Mouse (Mus musculus) cortical plate, adult 2 months (tissue): ENCODE results near the gene Hhat. TPM values are rescaled to one million over a fixed set of nuclear protein-coding genes. Genes with fewer than 3 reads are reported as not detected.

Source experiments
- H3K27ac ChIP-seq: fragments of 200-500 bp; 2 replicates; pipeline ENCODE4 v1.5.1; 2012; ENCODE audit warnings: low read length, control low read depth, inconsistent platforms; ENCODE audit not compliant: insufficient read depth
- H3K4me1 ChIP-seq: fragments of 200-500 bp; 2 replicates; pipeline ENCODE4 v1.6.1; 2011; ENCODE audit warnings: low read length; ENCODE audit not compliant: control insufficient read depth, insufficient read depth
- H3K4me3 ChIP-seq: fragments of 200-500 bp; 2 replicates; pipeline ENCODE4 v1.5.1; 2011; ENCODE audit warnings: mild to moderate bottlenecking, low read length, control low read depth; ENCODE audit not compliant: insufficient read depth
- CTCF ChIP-seq: fragments of 200-500 bp; IDR thresholded peaks from 2 replicates; pipeline ENCODE4 v1.5.1; 2011; ENCODE audit warnings: mild to moderate bottlenecking, control low read depth, low read length; ENCODE audit not compliant: insufficient read depth; ENCODE audit errors: extremely low read depth
- POLR2A ChIP-seq: fragments of 200-500 bp; IDR thresholded peaks from 2 replicates; pipeline ENCODE4 v1.6.1; 2011; ENCODE audit warnings: mild to moderate bottlenecking, low read length, control low read depth; ENCODE audit not compliant: insufficient read depth; ENCODE audit errors: extremely low read depth
- polyA plus RNA-seq: library from polyadenylated mRNA; depleted of rRNA; stranded (reverse); fragments of >200 nt; gene quantifications from 2 replicates; pipeline ENCODE4 v1.2.3, GENCODE M21; 2012

The Hhat gene
- polyA plus RNA-seq, 1 experiment, result 0.98 TPM

- Histone ChIP-seq H3K4me1 (no peaks in the 10 kb centered on the region), H3K4me3 (no peak overlapping the region), H3K27ac (no peak overlapping the region)
- TF ChIP-seq CTCF, result no peak
- no peak for TF ChIP-seq POLR2A
These were observed 107.9 kb downstream of the Hhat start for GRCm38 (mm10) chr1:192663092-192663491.

GRCm38 (mm10) chr1:192661612-192662011 lies 109.4 kb downstream of the Hhat start:
- no peak overlapping the region for H3K4me3 ChIP-seq
- TF ChIP-seq CTCF (no peak), POLR2A (no peak)
- H3K27ac ChIP-seq, result no peak overlapping the region
- no peaks in the 10 kb centered on the region for H3K4me1 ChIP-seq

- Histone ChIP-seq H3K4me1 (no peaks in the 10 kb centered on the region), H3K4me3 (no peak overlapping the region), H3K27ac (no peak overlapping the region)
- TF ChIP-seq POLR2A, result no peak
- no peak for TF ChIP-seq CTCF
These were observed 113.6 kb downstream of the Hhat start for GRCm38 (mm10) chr1:192657417-192657816.

- 0 out of 2 replicates have a peak, but pooled peaks cover 1% of the 10 kb centered on the region for H3K4me1 ChIP-seq
- no peak for TF ChIP-seq POLR2A
- TF ChIP-seq CTCF, result peak; percentile 20; the same call in 1 of the 2 replicates
- no peak overlapping the region for H3K4me3 ChIP-seq
- no peak overlapping the region for H3K27ac ChIP-seq
These were observed 118.9 kb downstream of the Hhat start for GRCm38 (mm10) chr1:192651981-192652605.

- Histone ChIP-seq H3K4me1 (0 out of 2 replicates have a peak, but pooled peaks cover 1% of the 10 kb centered on the region), H3K4me3 (no peak overlapping the region), H3K27ac (no peak overlapping the region)
- TF ChIP-seq CTCF (no peak), POLR2A (no peak)
These were observed 120.4 kb downstream of the Hhat start for GRCm38 (mm10) chr1:192650586-192650985.

- TF ChIP-seq CTCF, result no peak
- TF ChIP-seq POLR2A, result no peak
- Histone ChIP-seq H3K27ac (no peak overlapping the region), H3K4me3 (no peak overlapping the region), H3K4me1 (0 out of 2 replicates have a peak, but pooled peaks cover 1% of the 10 kb centered on the region)
These were observed 121.0 kb downstream of the Hhat start for GRCm38 (mm10) chr1:192650023-192650422.

- H3K4me3 ChIP-seq, result no peak overlapping the region
- 0 out of 2 replicates have a peak, but pooled peaks cover 1% of the 10 kb centered on the region for H3K4me1 ChIP-seq
- TF ChIP-seq POLR2A, result no peak
- TF ChIP-seq CTCF, result no peak
- no peak overlapping the region for H3K27ac ChIP-seq
These were observed 121.8 kb downstream of the Hhat start for GRCm38 (mm10) chr1:192649233-192649632.

GRCm38 (mm10) chr1:192647361-192647760 lies 123.7 kb downstream of the Hhat start:
- TF ChIP-seq CTCF, result no peak
- TF ChIP-seq POLR2A, result no peak
- no peak overlapping the region for H3K4me3 ChIP-seq

GRCm38 (mm10) chr1:192642126-192642525 lies 128.9 kb downstream of the Hhat start:
- no peak for TF ChIP-seq CTCF
- no peak for TF ChIP-seq POLR2A
- no peak overlapping the region for H3K4me3 ChIP-seq
- no peaks in the 10 kb centered on the region for H3K4me1 ChIP-seq
- H3K27ac ChIP-seq, result no peak overlapping the region

More at GRCm38 (mm10) chr1:192647361-192647760, 123.7 kb downstream of the Hhat start:
- H3K27ac ChIP-seq, result no peak overlapping the region
- 0 out of 2 replicates have a peak, but pooled peaks cover 1% of the 10 kb centered on the region for H3K4me1 ChIP-seq

- TF ChIP-seq CTCF (no peak), POLR2A (no peak)
- Histone ChIP-seq H3K4me3 (no peak overlapping the region), H3K27ac (no peak overlapping the region), H3K4me1 (no peaks in the 10 kb centered on the region)
These were observed 131.8 kb downstream of the Hhat start for GRCm38 (mm10) chr1:192639175-192639574.
